ENCODE assay signal across 9 mouse cellular contexts in the genomic region with DNA sequence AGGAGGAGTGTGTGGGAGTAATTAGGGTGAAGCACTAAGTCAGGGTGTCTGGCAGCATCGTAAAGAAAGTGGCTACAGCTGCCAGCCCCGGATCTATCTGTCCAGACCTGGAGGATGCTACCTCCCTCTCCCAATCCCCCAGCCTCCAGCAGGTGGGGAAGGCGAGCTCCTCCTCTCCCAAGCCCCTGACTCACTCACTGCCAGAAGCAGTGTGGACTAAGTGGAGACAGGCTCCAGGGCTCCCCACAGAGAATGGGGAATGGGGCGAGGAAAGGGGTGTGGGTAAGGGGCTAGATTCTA. TPM values are rescaled to one million over a fixed set of nuclear protein-coding genes. Genes with fewer than 3 reads are reported as not detected.
A peak's percentile ranks its signal among the peaks of the same experiment; 100 is the strongest.
DNase-seq lines count a peak whose midpoint lies in the region; ATAC-seq and TF ChIP-seq lines count a peak whose summit lies in the region.
"Had no signal": no experiment of that assay in that cellular context is flagged by ENCODE, and none has a peak within 500 bp of the region (broad histone marks: within the 10 kb centered on the region; RNA-seq: fewer than 3 reads in every experiment).

No protein-coding gene starts in this region.

- intact Hi-C loops in gastrocnemius, adult 2 months (cut with DNase I) = no loop called here

- 15% methylated on average over 4 of the region's 4 CpGs for WGBS in heart, embryonic 10.5 days
- 13% methylated on average over 4 of the region's 4 CpGs for WGBS in embryonic facial prominence, embryonic 13.5 days
- WGBS in intestine, embryonic 14.5 days = 17% methylated on average over 4 of the region's 4 CpGs

- peak overlapping the region; percentile 78 for H3K9ac ChIP-seq in embryonic facial prominence, embryonic 13.5 days
- 0 out of 2 replicates have a peak overlapping the region, but pooled peaks have one; percentile 51 for H3K9ac ChIP-seq in intestine, embryonic 14.5 days (ENCODE audit: low read length)

- no peak for TF ChIP-seq CTCF in gastrocnemius, adult 2 months (IDR thresholded peaks at IDR 0.05)

- no peak for TF ChIP-seq POLR2A in myocyte (IDR thresholded peaks at IDR 0.05; ENCODE audit: insufficient read length, low read depth)

- H3K36me3 ChIP-seq in heart, embryonic 10.5 days = peaks cover 13% of the 10 kb centered on the region
- H3K36me3 ChIP-seq in embryonic facial prominence, embryonic 13.5 days = peaks cover 12% of the 10 kb centered on the region; the same call in 1 of the 2 replicates
- peaks cover 30% of the 10 kb centered on the region for H3K36me3 ChIP-seq in intestine, embryonic 14.5 days (ENCODE audit: control insufficient read depth, insufficient read depth, low read length)
- no peaks in the 10 kb centered on the region for H3K36me3 ChIP-seq in myocyte (ENCODE audit: control insufficient read depth, insufficient read depth)

- peak overlapping the region; percentile 77 for H3K4me2 ChIP-seq in embryonic facial prominence, embryonic 13.5 days
- H3K4me2 ChIP-seq in intestine, embryonic 14.5 days (ENCODE audit: low read length) = peak overlapping the region; percentile 77
- H3K4me2 ChIP-seq in myocyte (ENCODE audit: low read depth) = no peak overlapping the region

- H3K27ac ChIP-seq in heart, embryonic 10.5 days = peak overlapping the region; percentile 70; the same call in 1 of the 2 replicates
- peak overlapping the region; percentile 62 for H3K27ac ChIP-seq in embryonic facial prominence, embryonic 13.5 days
- H3K27ac ChIP-seq in intestine, embryonic 14.5 days (ENCODE audit: low read depth) = no peak overlapping the region
- no peak overlapping the region for H3K27ac ChIP-seq in gastrocnemius, adult 2 months

- peaks cover 41% of the 10 kb centered on the region for H3K4me1 ChIP-seq in heart, embryonic 10.5 days
- H3K4me1 ChIP-seq in embryonic facial prominence, embryonic 13.5 days = peaks cover 56% of the 10 kb centered on the region
- H3K4me1 ChIP-seq in intestine, embryonic 14.5 days (replicated peaks; ENCODE audit: control insufficient read depth, insufficient read depth, low read length) = peaks cover 31% of the 10 kb centered on the region

- peaks cover 47% of the 10 kb centered on the region for H3K27me3 ChIP-seq in heart, embryonic 10.5 days (ENCODE audit: insufficient read depth, poor library complexity, severe bottlenecking)
- H3K27me3 ChIP-seq in embryonic facial prominence, embryonic 13.5 days = no peaks in the 10 kb centered on the region
- no peaks in the 10 kb centered on the region for H3K27me3 ChIP-seq in intestine, embryonic 14.5 days (replicated peaks; ENCODE audit: control insufficient read depth, insufficient read depth, low read length)
- no peaks in the 10 kb centered on the region for H3K27me3 ChIP-seq in myocyte (ENCODE audit: control insufficient read depth, insufficient read depth, insufficient read length)

- H3K79me2 ChIP-seq in myocyte (ENCODE audit: control insufficient read depth, insufficient read depth) = no peaks in the 10 kb centered on the region

- no peak for DNase-seq in heart, embryonic 10.5 days (ENCODE audit: low spot score)
- no peak for DNase-seq in heart, adult 18-20 months
- no peak for DNase-seq in intestine, embryonic 14.5 days (ENCODE audit: low spot score)
- no peak for DNase-seq in thymus, adult 18-20 months
- no peak for DNase-seq in gastrocnemius, adult 2 months
- no peak for DNase-seq in cerebellum, postnatal 4 days (ENCODE audit: low spot score in 2 of 2)
- DNase-seq: embryo, embryonic 11 days had no signal

- peak overlapping the region; percentile 65 for H3K4me3 ChIP-seq in heart, embryonic 10.5 days
- peak overlapping the region; percentile 69 for H3K4me3 ChIP-seq in embryonic facial prominence, embryonic 13.5 days
- H3K4me3 ChIP-seq in intestine, embryonic 14.5 days (ENCODE audit: low read depth, low read length) = peak overlapping the region; percentile 66
- peak overlapping the region; percentile 29 for H3K4me3 ChIP-seq in myocyte
- H3K4me3 ChIP-seq in gastrocnemius, adult 2 months = no peak overlapping the region

- no peaks in the 10 kb centered on the region for H3K9me3 ChIP-seq in heart, embryonic 10.5 days
- no peaks in the 10 kb centered on the region for H3K9me3 ChIP-seq in embryonic facial prominence, embryonic 13.5 days
- no peaks in the 10 kb centered on the region for H3K9me3 ChIP-seq in intestine, embryonic 14.5 days (ENCODE audit: control insufficient read depth, low read length)

- no peak for ATAC-seq in embryonic facial prominence, embryonic 13.5 days (ENCODE audit: insufficient number of reproducible peaks, insufficient read depth, low FRiP score, low TSS enrichment, low read depth)
- ATAC-seq in intestine, embryonic 14.5 days (replicated peaks; ENCODE audit: low FRiP score, low TSS enrichment, low read depth) = no peak

- H3ac ChIP-seq in myocyte (ENCODE audit: control insufficient read depth, insufficient read length) = no peak overlapping the region

TF ChIP-seq in myocyte, 11 proteins besides CTCF, POLR2A, EP300 and RAD21:
- TF ChIP-seq TCF3 (IDR thresholded peaks at IDR 0.05; ENCODE audit: insufficient read length, low read depth) (no peak), MAX (IDR thresholded peaks at IDR 0.05; ENCODE audit: low read depth) (no peak), E2F4 (IDR thresholded peaks at IDR 0.05; ENCODE audit: insufficient read depth) (no peak), SRF (IDR thresholded peaks at IDR 0.05; ENCODE audit: control insufficient read depth, insufficient read length, low read depth) (no peak), POLR2AphosphoS2 (IDR thresholded peaks at IDR 0.05; ENCODE audit: insufficient read length, low read depth) (no peak), MYOG (IDR thresholded peaks at IDR 0.05; ENCODE audit: control insufficient read depth in 1 of 3, insufficient read depth in 1 of 3, insufficient read length in 2 of 3, low read depth in 2 of 3) (no peak), USF1 (IDR thresholded peaks at IDR 0.05; ENCODE audit: low read depth) (no peak), TCF12 (IDR thresholded peaks at IDR 0.05; ENCODE audit: insufficient read depth, poor library complexity, severe bottlenecking) (no peak), REST (IDR thresholded peaks at IDR 0.05; ENCODE audit: insufficient read depth, insufficient read length) (no peak), MYOD1 (IDR thresholded peaks at IDR 0.05; ENCODE audit: control insufficient read depth in 1 of 3, insufficient read length in 2 of 3, low read depth in 2 of 3) (no peak), CEBPB (IDR thresholded peaks at IDR 0.05; ENCODE audit: insufficient read depth, poor library complexity, severe bottlenecking) (no peak)

RNA-seq across cellular contexts. Expression of gene Igsf9, which starts 1.7 kb away (rescaled TPM):
- 13.7 and 37.5 TPM in 2 replicates for polyA plus RNA-seq in heart, embryonic 10.5 days (2016; fragmentation: Nextera tagmentation; extraction: Ambion mirVana)
- total RNA-seq in heart, adult 18-20 months (2021) = under 1 TPM; 0.28 to 0.45 TPM
- 75.6 and 83.2 TPM in 2 replicates for polyA plus RNA-seq in embryonic facial prominence, embryonic 13.5 days (2015; fragmentation: Nextera tagmentation; extraction: Ambion mirVana)
- 40.9 and 44.3 TPM in 2 replicates for polyA plus RNA-seq in intestine, embryonic 14.5 days (2014; fragmentation: Nextera tagmentation; extraction: Ambion mirVana)
- 0.77 TPM for polyA plus RNA-seq in myocyte (2012; fragmentation: generic; extraction: Trizol)
- under 1 TPM in 1 of 2 experiments, not detected in 1; 0.67 TPM for total RNA-seq in gastrocnemius, adult 2 months (2021)

RNA-seq across cellular contexts. Expression of gene Slamf9, which starts 8.2 kb away (rescaled TPM):
- 0.92 and 1.1 TPM in 2 replicates for polyA plus RNA-seq in heart, embryonic 10.5 days (2016; fragmentation: Nextera tagmentation; extraction: Ambion mirVana)
- total RNA-seq in heart, adult 18-20 months (2021) = 1 to 10 TPM; 1.2 to 2.2 TPM
- polyA plus RNA-seq in embryonic facial prominence, embryonic 13.5 days (2015; fragmentation: Nextera tagmentation; extraction: Ambion mirVana) = 0.47 TPM in 1 of 2 replicates, not detected in the other
- polyA plus RNA-seq in intestine, embryonic 14.5 days (2014; fragmentation: Nextera tagmentation; extraction: Ambion mirVana) = 1.8 and 2.0 TPM in 2 replicates
- polyA plus RNA-seq in myocyte (2012; fragmentation: generic; extraction: Trizol) = 4.7 TPM
- under 1 TPM in 1 of 2 experiments, not detected in 1; 0.22 TPM for total RNA-seq in gastrocnemius, adult 2 months (2021)

RNA-seq across cellular contexts. Expression of gene Tagln2, which starts 16.5 kb away (rescaled TPM):
- polyA plus RNA-seq in heart, embryonic 10.5 days (2016; fragmentation: Nextera tagmentation; extraction: Ambion mirVana) = 276 and 315 TPM in 2 replicates
- 10 to 100 TPM; 56.8 to 58.8 TPM for total RNA-seq in heart, adult 18-20 months (2021)
- polyA plus RNA-seq in embryonic facial prominence, embryonic 13.5 days (2015; fragmentation: Nextera tagmentation; extraction: Ambion mirVana) = 133 and 135 TPM in 2 replicates
- 241 TPM in 2 replicates for polyA plus RNA-seq in intestine, embryonic 14.5 days (2014; fragmentation: Nextera tagmentation; extraction: Ambion mirVana)
- polyA plus RNA-seq in myocyte (2012; fragmentation: generic; extraction: Trizol) = 393 TPM
- 10 to 100 TPM; 16.4 to 23.4 TPM for total RNA-seq in gastrocnemius, adult 2 months (2021)

RNA-seq across cellular contexts. Expression of gene Cfap45, which starts 37.3 kb away (rescaled TPM):
- 1.7 and 2.4 TPM in 2 replicates for polyA plus RNA-seq in heart, embryonic 10.5 days (2016; fragmentation: Nextera tagmentation; extraction: Ambion mirVana)
- total RNA-seq in heart, adult 18-20 months (2021) = 1 to 10 TPM in 1 of 2 experiments, not detected in 1; 1.2 TPM
- 2.0 and 2.3 TPM in 2 replicates for polyA plus RNA-seq in embryonic facial prominence, embryonic 13.5 days (2015; fragmentation: Nextera tagmentation; extraction: Ambion mirVana)
- polyA plus RNA-seq in intestine, embryonic 14.5 days (2014; fragmentation: Nextera tagmentation; extraction: Ambion mirVana) = 1.1 and 1.9 TPM in 2 replicates
- not detected for polyA plus RNA-seq in myocyte (2012; fragmentation: generic; extraction: Trizol)
- total RNA-seq in gastrocnemius, adult 2 months (2021) = not detected

Comparison
In these comparisons a context has a peak if more than half of its experiments do, and no peak if none do; other contexts are left out.
1. H3K27ac ChIP-seq: peak in heart, embryonic 10.5 days (single experiment) and embryonic facial prominence, embryonic 13.5 days (single experiment); none in intestine, embryonic 14.5 days (single experiment) and gastrocnemius, adult 2 months (single experiment).